Mouse (Mus musculus): Measurements from ENCODE around the gene Ly6g5b. TPM values are rescaled to one million over a fixed set of nuclear protein-coding genes. Genes with fewer than 3 reads are reported as not detected.

Ly6g5b gene
- polyA plus RNA-seq, 1 experiment from 2014 or later = 0.59 TPM

GRCm38 (mm10) chr17:35133517-35133916, 18.3 kb upstream of the Ly6g5b start:
- Histone ChIP-seq H3K36me3 (ENCODE audit: control insufficient read depth, insufficient read depth) (peaks cover 12% of the 10 kb centered on the region), H3K9me3 (ENCODE audit: control insufficient read depth) (no peaks in the 10 kb centered on the region), H3K9ac (ENCODE audit: low read depth, low read length) (no peak overlapping the region), H3K27me3 (replicated peaks; ENCODE audit: control insufficient read depth, insufficient read depth, low read length) (no peaks in the 10 kb centered on the region), H3K4me3 (ENCODE audit: low read depth, low read length) (no peak overlapping the region), H3K4me1 (replicated peaks; ENCODE audit: control insufficient read depth, insufficient read depth, low read length) (0 out of 2 replicates have a peak, but pooled peaks cover 5% of the 10 kb centered on the region), H3K4me2 (replicated peaks; ENCODE audit: low read depth) (no peak overlapping the region), H3K27ac (ENCODE audit: low read depth, low read length) (no peak overlapping the region)
- no peak for ATAC-seq
- 96% methylated on average over 7 of the region's 7 CpGs for WGBS
- no peak for TF ChIP-seq CTCF (IDR thresholded peaks at IDR 0.05; ENCODE audit: low read depth)

DNA sequence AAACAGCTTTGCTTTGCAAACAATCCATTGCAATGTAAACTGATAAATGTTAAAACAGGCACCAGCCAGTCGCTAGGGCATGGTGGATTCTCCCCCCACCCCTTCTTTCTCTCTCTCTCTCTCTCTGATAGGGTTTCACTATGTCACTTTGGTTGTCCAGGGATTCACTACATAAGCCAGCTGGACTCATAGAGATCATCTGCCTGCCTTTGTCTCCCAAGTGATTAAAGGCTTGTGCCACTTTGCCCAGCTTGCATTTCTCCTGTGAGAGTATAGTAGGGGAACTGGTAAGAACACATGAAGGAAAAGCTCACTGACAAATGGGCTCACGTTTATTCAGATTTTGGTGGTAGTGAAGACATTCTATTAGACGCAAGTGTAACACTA, 16.9 kb upstream of the Ly6g5b start:
- ATAC-seq = no peak
- 0 out of 2 replicates have a peak, but pooled peaks cover 3% of the 10 kb centered on the region for H3K4me1 ChIP-seq (replicated peaks; ENCODE audit: control insufficient read depth, insufficient read depth, low read length)
- H3K27me3 ChIP-seq (replicated peaks; ENCODE audit: control insufficient read depth, insufficient read depth, low read length) = no peaks in the 10 kb centered on the region
- peaks cover 16% of the 10 kb centered on the region; the same call in 1 of the 2 replicates for H3K36me3 ChIP-seq (ENCODE audit: control insufficient read depth, insufficient read depth)
- no peaks in the 10 kb centered on the region for H3K9me3 ChIP-seq (ENCODE audit: control insufficient read depth)
- no peak for TF ChIP-seq CTCF (IDR thresholded peaks at IDR 0.05; ENCODE audit: low read depth)
- H3K4me3 ChIP-seq (ENCODE audit: low read depth, low read length) = no peak overlapping the region
- H3K4me2 ChIP-seq (replicated peaks; ENCODE audit: low read depth) = no peak overlapping the region
- H3K27ac ChIP-seq (ENCODE audit: low read depth, low read length) = no peak overlapping the region
- H3K9ac ChIP-seq (ENCODE audit: low read depth, low read length) = no peak overlapping the region
- 63% methylated on average over 3 of the region's 3 CpGs for WGBS

DNA sequence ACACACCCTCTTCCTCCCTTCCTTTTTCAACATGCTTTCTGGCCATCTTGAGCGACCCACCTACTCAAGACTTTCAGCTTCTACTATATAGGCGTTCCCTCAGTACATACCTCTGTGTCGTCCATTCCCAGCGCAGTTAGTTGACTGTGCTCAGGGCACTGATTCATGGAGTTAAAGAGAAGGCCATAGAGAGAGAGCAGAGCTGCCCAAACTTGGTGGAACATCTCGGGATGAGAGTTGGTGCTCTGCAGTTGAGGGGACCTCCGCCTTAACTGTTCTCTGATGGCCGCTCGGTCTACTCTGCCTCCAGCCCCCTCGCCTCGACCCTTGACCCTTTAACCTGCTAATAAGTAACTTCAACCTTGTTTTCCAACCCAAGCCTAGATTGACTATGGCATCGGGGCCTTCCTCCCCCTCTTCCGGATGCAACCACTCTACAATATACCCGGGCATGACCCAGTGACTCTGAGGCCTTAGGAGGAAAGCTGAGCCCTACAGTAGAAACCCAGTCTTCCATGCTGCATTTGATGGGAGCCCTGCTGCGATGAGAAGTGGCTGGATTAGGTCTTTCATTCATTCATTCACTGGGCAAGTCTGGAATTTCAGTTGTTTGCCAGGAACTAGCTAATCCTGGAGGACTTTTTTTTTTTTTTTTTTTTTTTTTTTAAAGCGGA, 16.4 kb upstream of the Ly6g5b start, which contains the start of gene Apom:
Apom (minus strand) TSS at position 551 of the 674 bp plus-strand sequence.
- no peaks in the 10 kb centered on the region for H3K4me1 ChIP-seq (replicated peaks; ENCODE audit: control insufficient read depth, insufficient read depth, low read length)
- TF ChIP-seq CTCF (IDR thresholded peaks at IDR 0.05; ENCODE audit: low read depth) = no peak
- H3K27ac ChIP-seq (ENCODE audit: low read depth, low read length) = no peak within 1 kb of the TSS
- H3K4me2 ChIP-seq (replicated peaks; ENCODE audit: low read depth) = no peak within 1 kb of the TSS
- WGBS = 54% methylated on average over 15 of the region's 15 CpGs
- no peaks in the 10 kb centered on the region for H3K9me3 ChIP-seq (ENCODE audit: control insufficient read depth)
- no peak within 1 kb of the TSS for H3K9ac ChIP-seq (ENCODE audit: low read depth, low read length)
- no peaks in the 10 kb centered on the region for H3K27me3 ChIP-seq (replicated peaks; ENCODE audit: control insufficient read depth, insufficient read depth, low read length)
- no peak for ATAC-seq
- H3K36me3 ChIP-seq (ENCODE audit: control insufficient read depth, insufficient read depth) = peaks cover 16% of the 10 kb centered on the region; the same call in 1 of the 2 replicates
- no peak within 1 kb of the TSS for H3K4me3 ChIP-seq (ENCODE audit: low read depth, low read length)

GRCm38 (mm10) chr17:35131038-35131437, 15.8 kb upstream of the Ly6g5b start:
- no peaks in the 10 kb centered on the region for H3K9me3 ChIP-seq (ENCODE audit: control insufficient read depth)
- TF ChIP-seq CTCF (IDR thresholded peaks at IDR 0.05; ENCODE audit: low read depth) = no peak
- H3K27ac ChIP-seq (ENCODE audit: low read depth, low read length) = no peak overlapping the region
- H3K9ac ChIP-seq (ENCODE audit: low read depth, low read length) = no peak overlapping the region
- 87% methylated on average over 8 of the region's 8 CpGs for WGBS
- no peak overlapping the region for H3K4me2 ChIP-seq (replicated peaks; ENCODE audit: low read depth)
- H3K27me3 ChIP-seq (replicated peaks; ENCODE audit: control insufficient read depth, insufficient read depth, low read length) = no peaks in the 10 kb centered on the region
- no peak for ATAC-seq
- H3K4me1 ChIP-seq (replicated peaks; ENCODE audit: control insufficient read depth, insufficient read depth, low read length) = no peaks in the 10 kb centered on the region
- peaks cover 16% of the 10 kb centered on the region; the same call in 1 of the 2 replicates for H3K36me3 ChIP-seq (ENCODE audit: control insufficient read depth, insufficient read depth)
- no peak overlapping the region for H3K4me3 ChIP-seq (ENCODE audit: low read depth, low read length)

GRCm38 (mm10) chr17:35128996-35129395, 13.8 kb upstream of the Ly6g5b start:
- ATAC-seq = no peak
- Histone ChIP-seq H3K27me3 (replicated peaks; ENCODE audit: control insufficient read depth, insufficient read depth, low read length) (no peaks in the 10 kb centered on the region), H3K27ac (ENCODE audit: low read depth, low read length) (no peak overlapping the region), H3K4me2 (replicated peaks; ENCODE audit: low read depth) (peak overlapping the region; percentile 52), H3K4me1 (replicated peaks; ENCODE audit: control insufficient read depth, insufficient read depth, low read length) (peaks cover 6% of the 10 kb centered on the region; the same call in 1 of the 2 replicates), H3K9me3 (ENCODE audit: control insufficient read depth) (no peaks in the 10 kb centered on the region), H3K4me3 (ENCODE audit: low read depth, low read length) (no peak overlapping the region), H3K9ac (ENCODE audit: low read depth, low read length) (no peak overlapping the region), H3K36me3 (ENCODE audit: control insufficient read depth, insufficient read depth) (peaks cover 20% of the 10 kb centered on the region; the same call in 1 of the 2 replicates)
- TF ChIP-seq CTCF (IDR thresholded peaks at IDR 0.05; ENCODE audit: low read depth) = no peak
- WGBS = 68% methylated on average over 11 of the region's 11 CpGs

GRCm38 (mm10) chr17:35127017-35127416, 11.8 kb upstream of the Ly6g5b start:
- 54% methylated on average over 13 of the region's 13 CpGs for WGBS
- peak overlapping the region; percentile 91 for H3K27ac ChIP-seq (ENCODE audit: low read depth, low read length)
- peak overlapping the region; percentile 84 for H3K4me2 ChIP-seq (replicated peaks; ENCODE audit: low read depth)
- peaks cover 6% of the 10 kb centered on the region; the same call in 1 of the 2 replicates for H3K4me1 ChIP-seq (replicated peaks; ENCODE audit: control insufficient read depth, insufficient read depth, low read length)
- H3K4me3 ChIP-seq (ENCODE audit: low read depth, low read length) = peak overlapping the region; percentile 60
- H3K9ac ChIP-seq (ENCODE audit: low read depth, low read length) = peak overlapping the region; percentile 78
- no peaks in the 10 kb centered on the region for H3K27me3 ChIP-seq (replicated peaks; ENCODE audit: control insufficient read depth, insufficient read depth, low read length)
- peaks cover 26% of the 10 kb centered on the region; the same call in 1 of the 2 replicates for H3K36me3 ChIP-seq (ENCODE audit: control insufficient read depth, insufficient read depth)
- no peaks in the 10 kb centered on the region for H3K9me3 ChIP-seq (ENCODE audit: control insufficient read depth)
- TF ChIP-seq CTCF (IDR thresholded peaks at IDR 0.05; ENCODE audit: low read depth) = no peak
- no peak for ATAC-seq
